Mouse (Mus musculus): ENCODE measurements around the gene Atrn. TPM values are rescaled to one million over a fixed set of nuclear protein-coding genes. Genes with fewer than 3 reads are reported as not detected.

Atrn gene
- polyA plus RNA-seq, 1 experiment, result 6.2 TPM

- TF ChIP-seq CTCF (IDR thresholded peaks at IDR 0.05; ENCODE audit: control insufficient read depth, insufficient read depth, low read length) (no peak), POLR2A (IDR thresholded peaks at IDR 0.05; ENCODE audit: borderline replicate concordance, control insufficient read depth, low read depth, low read length) (no peak)
- H3K4me3 ChIP-seq (replicated peaks; ENCODE audit: control insufficient read depth, low read depth, low read length), result no peak overlapping the region
- WGBS, result 93% methylated on average over 2 of the region's 2 CpGs
- no peak overlapping the region for H3K27ac ChIP-seq (ENCODE audit: control insufficient read depth, insufficient read depth, low read depth, low read length, poor library complexity)
- no peaks in the 10 kb centered on the region; the same call in 1 of the 2 replicates for H3K4me1 ChIP-seq (ENCODE audit: control insufficient read depth, insufficient read depth, low read length)
These were observed 7.5 kb upstream of the Atrn start for GRCm38 (mm10) chr2:130898783-130899182.

GRCm38 (mm10) chr2:130906584-130907315 lies 455 bp downstream of the Atrn start:
- TF ChIP-seq CTCF (IDR thresholded peaks at IDR 0.05; ENCODE audit: control insufficient read depth, insufficient read depth, low read length) (no peak), POLR2A (IDR thresholded peaks at IDR 0.05; ENCODE audit: borderline replicate concordance, control insufficient read depth, low read depth, low read length) (no peak)
- Histone ChIP-seq H3K4me1 (ENCODE audit: control insufficient read depth, insufficient read depth, low read length) (no peaks in the 10 kb centered on the region; the same call in 1 of the 2 replicates), H3K4me3 (replicated peaks; ENCODE audit: control insufficient read depth, low read depth, low read length) (peak overlapping the region; percentile 99), H3K27ac (ENCODE audit: control insufficient read depth, insufficient read depth, low read depth, low read length, poor library complexity) (peak overlapping the region; percentile 83)
- WGBS, result under 1% methylated on average over 58 of the region's 58 CpGs

GRCm38 (mm10) chr2:130911691-130912090 lies 5.4 kb downstream of the Atrn start:
- no peak overlapping the region for H3K27ac ChIP-seq (ENCODE audit: control insufficient read depth, insufficient read depth, low read depth, low read length, poor library complexity)
- 82% methylated on average over 1 of the region's 1 CpGs for WGBS
- H3K4me3 ChIP-seq (replicated peaks; ENCODE audit: control insufficient read depth, low read depth, low read length), result no peak overlapping the region
- no peak for TF ChIP-seq POLR2A (IDR thresholded peaks at IDR 0.05; ENCODE audit: borderline replicate concordance, control insufficient read depth, low read depth, low read length)
- no peak for TF ChIP-seq CTCF (IDR thresholded peaks at IDR 0.05; ENCODE audit: control insufficient read depth, insufficient read depth, low read length)
- H3K4me1 ChIP-seq (ENCODE audit: control insufficient read depth, insufficient read depth, low read length), result no peaks in the 10 kb centered on the region; the same call in 1 of the 2 replicates

GRCm38 (mm10) chr2:130914873-130915272 lies 8.6 kb downstream of the Atrn start:
- 88% methylated on average over 1 of the region's 1 CpGs for WGBS
- no peak for TF ChIP-seq CTCF (IDR thresholded peaks at IDR 0.05; ENCODE audit: control insufficient read depth, insufficient read depth, low read length)
- no peak for TF ChIP-seq POLR2A (IDR thresholded peaks at IDR 0.05; ENCODE audit: borderline replicate concordance, control insufficient read depth, low read depth, low read length)

GRCm38 (mm10) chr2:130916521-130917147 lies 10.3 kb downstream of the Atrn start:
- TF ChIP-seq CTCF (IDR thresholded peaks at IDR 0.05; ENCODE audit: control insufficient read depth, insufficient read depth, low read length) (no peak), POLR2A (IDR thresholded peaks at IDR 0.05; ENCODE audit: borderline replicate concordance, control insufficient read depth, low read depth, low read length) (no peak)
- H3K4me3 ChIP-seq (replicated peaks; ENCODE audit: control insufficient read depth, low read depth, low read length), result no peak overlapping the region
- no peak overlapping the region for H3K27ac ChIP-seq (ENCODE audit: control insufficient read depth, insufficient read depth, low read depth, low read length, poor library complexity)
- no peaks in the 10 kb centered on the region; the same call in none of the 2 replicates for H3K4me1 ChIP-seq (ENCODE audit: control insufficient read depth, insufficient read depth, low read length)
- 81% methylated on average over 3 of the region's 3 CpGs for WGBS

More at GRCm38 (mm10) chr2:130914873-130915272, 8.6 kb downstream of the Atrn start:
- no peak overlapping the region for H3K27ac ChIP-seq (ENCODE audit: control insufficient read depth, insufficient read depth, low read depth, low read length, poor library complexity)
- no peaks in the 10 kb centered on the region; the same call in none of the 2 replicates for H3K4me1 ChIP-seq (ENCODE audit: control insufficient read depth, insufficient read depth, low read length)
- H3K4me3 ChIP-seq (replicated peaks; ENCODE audit: control insufficient read depth, low read depth, low read length), result no peak overlapping the region

GRCm38 (mm10) chr2:130917686-130918085 lies 11.4 kb downstream of the Atrn start:
- H3K27ac ChIP-seq (ENCODE audit: control insufficient read depth, insufficient read depth, low read depth, low read length, poor library complexity), result no peak overlapping the region
- WGBS, result 83% methylated on average over 1 of the region's 1 CpGs

GRCm38 (mm10) chr2:130919062-130919593 lies 12.8 kb downstream of the Atrn start:
- no peak overlapping the region for H3K27ac ChIP-seq (ENCODE audit: control insufficient read depth, insufficient read depth, low read depth, low read length, poor library complexity)
- H3K4me1 ChIP-seq (ENCODE audit: control insufficient read depth, insufficient read depth, low read length), result no peaks in the 10 kb centered on the region; the same call in none of the 2 replicates
- WGBS, result 83% methylated on average over 5 of the region's 5 CpGs

More at GRCm38 (mm10) chr2:130917686-130918085, 11.4 kb downstream of the Atrn start:
- Histone ChIP-seq H3K4me3 (replicated peaks; ENCODE audit: control insufficient read depth, low read depth, low read length) (no peak overlapping the region), H3K4me1 (ENCODE audit: control insufficient read depth, insufficient read depth, low read length) (no peaks in the 10 kb centered on the region; the same call in none of the 2 replicates)
- TF ChIP-seq POLR2A (IDR thresholded peaks at IDR 0.05; ENCODE audit: borderline replicate concordance, control insufficient read depth, low read depth, low read length), result no peak
- TF ChIP-seq CTCF (IDR thresholded peaks at IDR 0.05; ENCODE audit: control insufficient read depth, insufficient read depth, low read length), result no peak

GRCm38 (mm10) chr2:130924950-130925349 lies 18.7 kb downstream of the Atrn start:
- 46% methylated on average over 2 of the region's 2 CpGs for WGBS

More at GRCm38 (mm10) chr2:130919062-130919593, 12.8 kb downstream of the Atrn start:
- no peak overlapping the region for H3K4me3 ChIP-seq (replicated peaks; ENCODE audit: control insufficient read depth, low read depth, low read length)
- no peak for TF ChIP-seq CTCF (IDR thresholded peaks at IDR 0.05; ENCODE audit: control insufficient read depth, insufficient read depth, low read length)
- TF ChIP-seq POLR2A (IDR thresholded peaks at IDR 0.05; ENCODE audit: borderline replicate concordance, control insufficient read depth, low read depth, low read length), result no peak

More at GRCm38 (mm10) chr2:130924950-130925349, 18.7 kb downstream of the Atrn start:
- no peak for TF ChIP-seq CTCF (IDR thresholded peaks at IDR 0.05; ENCODE audit: control insufficient read depth, insufficient read depth, low read length)
- TF ChIP-seq POLR2A (IDR thresholded peaks at IDR 0.05; ENCODE audit: borderline replicate concordance, control insufficient read depth, low read depth, low read length), result no peak
- Histone ChIP-seq H3K27ac (ENCODE audit: control insufficient read depth, insufficient read depth, low read depth, low read length, poor library complexity) (no peak overlapping the region), H3K4me1 (ENCODE audit: control insufficient read depth, insufficient read depth, low read length) (peaks cover 1% of the 10 kb centered on the region), H3K4me3 (replicated peaks; ENCODE audit: control insufficient read depth, low read depth, low read length) (no peak overlapping the region)
